Mouse (Mus musculus) gastrocnemius, postnatal 14 days (tissue): Measurements from ENCODE around the gene Cop1. TPM values are rescaled to one million over a fixed set of nuclear protein-coding genes. Genes with fewer than 3 reads are reported as not detected.
A peak's percentile ranks its signal among the peaks of the same experiment; 100 is the strongest.
"Not testable (repeated sequence)": the region's sequence is repeated elsewhere in the genome, so short reads cannot be mapped to it uniquely, and the experiment has no call there.

ENCODE experiments used
- DNase-seq: peaks from one replicate; pipeline ENCODE4 v3.0.0; 2021; ENCODE audit warnings: mixed read lengths
- intact Hi-C: fragments of 180-260 bp; cut with DNase I; formaldehyde crosslinking; loops from one replicate; pipeline ENCODE4 v1.15.1; 2025; ENCODE audit warnings: low total_unique reads
- long read RNA-seq, 2 experiments: library from polyadenylated mRNA; stranded (forward); transcript quantifications; one replicate each; pipeline ENCODE4 v2.0.0; 2021
- total RNA-seq, 2 experiments: library from RNA; stranded (reverse); gene quantifications; 2 replicates each; pipeline ENCODE4 v1.2.3; 2021

Cop1 gene
- total RNA-seq = 100 to 1,000 TPM; 107 to 109 TPM
- long read RNA-seq, experiment 1, full-length matches to known transcripts = 70 of 117 reads
- long read RNA-seq, experiment 1, partial matches to known transcripts = 2 of 117 reads
- long read RNA-seq, experiment 1, other reads (novel, unspliced or antisense) = 45 of 117 reads
- long read RNA-seq, experiment 2, full-length matches to known transcripts = 70 of 137 reads
- long read RNA-seq, experiment 2, partial matches to known transcripts = 1 of 137 reads
- long read RNA-seq, experiment 2, other reads (novel, unspliced or antisense) = 66 of 137 reads

- intact Hi-C loops = not testable (repeated sequence)
- peak; percentile 95 for DNase-seq
These were observed at the start of gene Cop1 for GRCm38 (mm10) chr1:159231781-159232571. Gene Cop1 (plus strand): TSS chr1:159232320.

GRCm38 (mm10) chr1:159186741-159187140 lies 45.4 kb upstream of the Cop1 start:
- intact Hi-C loops = no loop called here
- DNase-seq = no peak

GRCm38 (mm10) chr1:159198603-159199002 lies 33.5 kb upstream of the Cop1 start:
- intact Hi-C loops = no loop called here
- DNase-seq = no peak

- DNase-seq = no peak
- intact Hi-C loops = no loop called here
These were observed 32.5 kb upstream of the Cop1 start for GRCm38 (mm10) chr1:159199606-159200005.

GRCm38 (mm10) chr1:159201220-159201619 lies 30.9 kb upstream of the Cop1 start:
- intact Hi-C loops = no loop called here
- no peak for DNase-seq

- intact Hi-C loops = no loop called here
- DNase-seq = no peak
These were observed 20.4 kb upstream of the Cop1 start for GRCm38 (mm10) chr1:159211711-159212110.

DNA sequence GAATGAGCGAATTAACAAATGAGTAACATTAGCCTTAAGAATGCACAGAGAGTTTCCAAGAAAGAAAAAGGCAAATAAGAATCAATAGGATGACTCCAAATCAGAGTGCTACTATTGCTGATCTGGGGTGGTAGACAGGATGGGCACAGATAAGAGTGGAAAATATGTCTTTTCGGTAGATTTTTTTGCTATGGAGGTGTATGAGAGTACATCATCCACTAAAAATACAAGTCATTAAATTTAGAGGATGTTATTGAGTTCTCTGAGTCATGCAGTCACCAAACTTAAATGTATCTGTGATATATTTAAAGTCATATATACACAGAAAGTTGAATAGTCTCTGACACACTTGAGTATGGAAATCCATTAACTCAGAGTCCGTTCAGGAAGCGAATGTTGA lies 14.7 kb upstream of the Cop1 start:
- intact Hi-C loops = no loop called here
- DNase-seq = no peak

GRCm38 (mm10) chr1:159222046-159222445 lies 10.1 kb upstream of the Cop1 start:
- no peak for DNase-seq
- intact Hi-C loops = no loop called here

GRCm38 (mm10) chr1:159225064-159225824 lies 6.9 kb upstream of the Cop1 start:
- no peak for DNase-seq
- intact Hi-C loops = no loop called here

GRCm38 (mm10) chr1:159232572-159233261 lies 597 bp downstream of the Cop1 start:
- intact Hi-C loops = not testable (repeated sequence)
- peak; percentile 15 for DNase-seq

GRCm38 (mm10) chr1:159233426-159233825 lies 1.3 kb downstream of the Cop1 start:
- intact Hi-C loops = no loop called here
- DNase-seq = no peak

GRCm38 (mm10) chr1:159234496-159234895 lies 2.4 kb downstream of the Cop1 start:
- intact Hi-C loops = no loop called here
- no peak for DNase-seq

- DNase-seq = no peak
- intact Hi-C loops = no loop called here
These were observed 3.6 kb downstream of the Cop1 start for GRCm38 (mm10) chr1:159235674-159236073.

DNA sequence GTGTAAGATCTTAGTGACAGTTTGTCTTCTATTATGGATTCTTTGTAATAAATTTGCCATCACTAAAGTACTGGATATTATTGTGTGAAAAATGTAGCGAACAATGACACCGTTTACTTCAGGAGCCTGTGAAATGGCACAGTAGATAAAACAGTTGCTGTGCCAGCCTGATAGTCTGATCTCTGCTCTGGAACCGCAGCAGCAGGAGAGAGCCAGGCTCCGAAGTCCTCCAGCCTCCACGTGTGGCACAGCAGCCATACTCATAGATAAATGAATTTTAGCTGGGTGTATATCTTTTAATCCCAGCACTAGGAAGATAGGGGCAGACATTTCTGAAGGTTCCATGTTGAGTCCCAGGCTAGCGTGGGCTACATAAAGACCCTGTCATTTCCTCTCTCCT lies 6.0 kb downstream of the Cop1 start:
- intact Hi-C loops = no loop called here
- DNase-seq = no peak

GRCm38 (mm10) chr1:159250320-159250719 lies 18.2 kb downstream of the Cop1 start:
- DNase-seq = no peak
- intact Hi-C loops = no loop called here

DNA sequence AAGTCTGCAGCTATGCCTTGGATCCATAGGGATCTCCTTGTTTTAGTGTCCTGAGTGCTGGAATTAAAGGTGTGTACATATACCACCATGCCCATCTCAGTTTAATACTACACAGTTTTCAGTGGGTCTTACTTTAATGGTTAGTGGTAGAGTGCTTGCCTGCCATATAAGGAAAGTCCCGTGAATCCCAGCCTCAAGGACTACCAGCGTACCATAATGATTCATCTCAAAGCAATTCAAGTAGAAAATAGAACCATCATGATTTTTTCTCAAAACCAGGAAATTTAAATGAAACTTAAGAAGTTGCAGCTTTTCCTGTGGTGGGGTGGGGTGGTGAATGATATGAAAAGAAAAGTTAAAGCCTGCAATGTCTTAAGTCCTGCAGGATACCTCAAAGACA lies 21.0 kb downstream of the Cop1 start:
- no peak for DNase-seq
- intact Hi-C loops = no loop called here

DNA sequence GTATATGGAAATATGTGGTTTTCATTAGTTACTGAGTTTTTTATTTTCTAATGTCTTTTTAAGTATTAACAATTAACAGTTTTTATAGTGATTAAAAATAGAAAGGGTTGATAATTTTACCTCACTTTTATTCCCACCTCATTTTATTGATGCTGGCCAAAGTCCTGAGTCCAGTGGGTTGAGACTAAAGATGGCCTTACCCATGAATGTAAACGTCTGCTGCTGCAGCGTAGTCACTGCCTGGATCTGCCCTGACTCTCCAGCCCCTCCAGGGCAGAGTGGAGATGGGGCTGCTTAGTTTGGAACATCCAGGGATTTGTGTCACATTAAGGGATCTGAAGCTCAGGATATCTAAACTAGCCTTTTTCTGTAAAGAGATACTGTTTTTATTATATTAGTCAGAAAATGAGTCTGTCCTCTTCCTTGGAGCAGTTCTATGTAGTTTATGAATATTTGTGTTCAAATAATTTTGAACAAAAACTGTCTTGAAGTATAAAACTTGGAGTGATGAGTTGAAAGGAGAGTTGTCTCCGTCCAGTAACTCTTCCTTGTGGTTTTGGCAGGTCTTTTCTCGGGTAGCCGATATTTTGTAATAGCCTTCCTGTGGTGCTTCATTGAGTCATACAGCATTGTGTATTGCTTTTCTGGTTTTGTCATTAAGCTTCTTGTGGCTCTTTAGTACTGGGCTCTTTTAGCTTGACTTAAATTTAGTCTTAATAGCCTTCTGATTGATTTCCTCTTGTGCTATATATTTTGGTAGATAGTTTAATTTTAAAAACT lies 23.0 kb downstream of the Cop1 start:
- intact Hi-C loops = no loop called here
- no peak for DNase-seq

- DNase-seq = no peak
- intact Hi-C loops = no loop called here
These were observed 24.4 kb downstream of the Cop1 start for GRCm38 (mm10) chr1:159256543-159256942.

- no peak for DNase-seq
- intact Hi-C loops = no loop called here
These were observed 31.7 kb downstream of the Cop1 start for GRCm38 (mm10) chr1:159263820-159264219.
